Mouse (Mus musculus): ENCODE measurements around the gene Dnmt3c.
"Not testable (repeated sequence)": the region's sequence is repeated elsewhere in the genome, so short reads cannot be mapped to it uniquely, and the experiment has no call there.

Gene Dnmt3c

DNA sequence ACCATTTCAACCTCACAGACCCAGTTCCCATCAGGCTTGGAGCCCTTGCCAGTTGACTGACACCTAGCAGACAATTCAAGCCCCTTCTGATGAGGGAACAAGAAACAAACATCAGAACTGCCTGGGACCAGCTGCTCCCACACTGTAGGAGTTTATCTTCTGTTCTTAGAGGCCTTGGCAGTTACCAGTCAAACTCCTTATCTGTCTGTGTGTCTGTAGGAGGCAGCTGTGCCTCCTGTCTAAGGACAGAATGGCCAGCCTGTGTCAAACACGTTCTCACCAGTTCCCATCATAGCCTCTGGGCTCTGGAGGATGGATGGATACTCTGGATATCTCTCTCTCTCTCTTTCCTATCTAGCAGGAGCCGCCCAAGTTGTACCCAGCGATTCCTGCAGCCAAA lies 21.4 kb downstream of the Dnmt3c start:
- DNase-seq (ENCODE audit: extremely low read depth, insufficient read length, low spot score) = not testable (repeated sequence)

DNA sequence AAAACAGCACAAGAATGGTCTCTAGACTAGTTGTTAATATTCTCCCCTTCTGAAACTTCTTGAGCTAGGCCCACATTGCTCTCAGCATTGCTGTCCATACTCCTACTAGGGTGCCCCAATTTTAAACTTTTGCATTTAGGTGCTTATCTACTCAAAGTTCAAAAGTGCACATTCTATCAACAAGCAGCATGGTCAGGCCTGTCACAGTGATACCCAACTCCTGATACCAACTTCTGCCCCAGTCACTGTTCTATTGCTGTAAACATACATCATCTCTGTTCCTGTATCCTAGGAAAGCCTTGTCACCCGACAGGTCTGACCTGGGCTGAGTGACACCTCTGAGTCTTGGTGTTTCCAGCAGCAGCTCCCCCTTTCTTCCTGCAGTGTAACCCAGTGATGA lies 26.6 kb downstream of the Dnmt3c start:
- no peak for DNase-seq (ENCODE audit: extremely low read depth, insufficient read length, low spot score)

DNA sequence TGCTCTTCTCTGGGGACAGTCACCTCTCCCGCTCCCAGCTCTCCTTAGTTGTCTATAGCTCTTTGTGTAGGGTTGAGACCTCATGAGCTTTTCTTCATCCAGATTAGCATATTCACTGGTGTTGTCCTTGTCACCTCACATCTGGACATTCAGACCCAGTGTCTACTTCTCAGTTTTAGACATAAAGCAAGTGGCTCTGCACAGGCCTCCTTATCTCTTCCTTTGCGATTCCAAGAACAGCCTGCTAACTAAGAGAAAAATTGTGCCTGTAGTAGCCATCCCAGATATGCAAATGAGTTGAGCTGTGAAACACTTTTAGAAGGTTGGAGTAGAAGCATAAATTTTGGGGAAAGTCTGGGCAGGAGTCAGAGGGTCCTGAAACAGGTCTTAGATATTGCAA lies 28.0 kb downstream of the Dnmt3c start:
- no peak for DNase-seq (ENCODE audit: extremely low read depth, insufficient read length, low spot score)

DNA sequence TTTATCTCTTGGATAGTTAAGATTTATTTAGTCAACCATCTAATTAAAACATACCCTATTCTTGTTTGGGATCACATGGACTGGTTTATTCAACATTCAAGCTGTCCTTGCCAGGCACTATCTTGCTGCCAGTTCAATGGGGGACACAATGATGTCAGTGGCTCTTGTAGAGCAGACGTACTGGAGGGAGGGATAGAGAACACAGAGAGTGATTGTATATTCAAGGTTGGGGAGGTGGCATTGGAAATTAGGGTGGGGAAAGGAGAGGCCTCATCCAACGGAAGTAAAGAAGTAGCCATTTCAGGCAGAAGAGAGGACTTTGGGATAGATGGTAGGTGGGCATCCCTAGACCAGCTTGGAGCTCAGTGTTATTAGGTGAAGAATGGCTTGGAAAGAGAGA lies 28.4 kb downstream of the Dnmt3c start:
- DNase-seq (ENCODE audit: extremely low read depth, insufficient read length, low spot score) = no peak

DNA sequence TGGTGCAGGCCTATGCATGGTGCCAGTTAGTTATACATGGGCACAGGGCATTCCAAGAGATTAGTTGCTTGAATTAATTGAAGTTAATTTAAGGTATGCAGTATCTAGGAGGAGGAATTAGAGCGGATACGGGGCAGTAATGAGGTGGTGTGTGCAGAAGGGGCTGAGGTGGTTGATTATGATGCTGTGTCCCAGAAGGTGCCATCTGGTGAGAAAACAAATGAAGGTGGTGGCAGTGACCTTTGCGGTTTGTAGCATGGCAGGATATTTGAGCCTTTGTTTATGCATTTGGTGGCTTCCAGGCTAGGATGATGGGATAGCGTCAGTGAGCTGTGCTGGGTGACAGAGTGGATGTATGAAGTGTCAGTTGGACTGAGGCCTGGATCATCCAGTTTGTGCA lies 28.8 kb downstream of the Dnmt3c start:
- no peak for DNase-seq (ENCODE audit: extremely low read depth, insufficient read length, low spot score)

DNA sequence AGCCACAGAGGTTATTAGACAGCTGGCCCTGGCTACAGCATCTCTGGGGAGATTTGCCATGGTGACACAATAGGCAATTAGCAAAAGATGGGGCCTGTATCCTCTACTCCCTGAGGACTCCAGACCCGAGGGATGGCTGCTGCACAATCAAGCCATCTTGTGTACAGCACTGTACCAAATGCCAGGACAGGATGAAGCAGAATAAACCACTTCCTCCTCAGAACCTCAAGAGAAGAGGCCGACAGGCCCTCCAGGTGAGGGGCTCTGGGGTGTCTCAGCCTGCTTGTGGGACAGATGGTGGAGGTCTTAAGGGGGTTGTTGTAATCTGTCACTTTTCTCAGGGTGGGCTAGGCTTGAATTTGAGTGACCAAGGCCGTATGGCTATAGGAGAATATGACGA lies 37.6 kb downstream of the Dnmt3c start:
- no peak for DNase-seq (ENCODE audit: extremely low read depth, insufficient read length, low spot score)

DNA sequence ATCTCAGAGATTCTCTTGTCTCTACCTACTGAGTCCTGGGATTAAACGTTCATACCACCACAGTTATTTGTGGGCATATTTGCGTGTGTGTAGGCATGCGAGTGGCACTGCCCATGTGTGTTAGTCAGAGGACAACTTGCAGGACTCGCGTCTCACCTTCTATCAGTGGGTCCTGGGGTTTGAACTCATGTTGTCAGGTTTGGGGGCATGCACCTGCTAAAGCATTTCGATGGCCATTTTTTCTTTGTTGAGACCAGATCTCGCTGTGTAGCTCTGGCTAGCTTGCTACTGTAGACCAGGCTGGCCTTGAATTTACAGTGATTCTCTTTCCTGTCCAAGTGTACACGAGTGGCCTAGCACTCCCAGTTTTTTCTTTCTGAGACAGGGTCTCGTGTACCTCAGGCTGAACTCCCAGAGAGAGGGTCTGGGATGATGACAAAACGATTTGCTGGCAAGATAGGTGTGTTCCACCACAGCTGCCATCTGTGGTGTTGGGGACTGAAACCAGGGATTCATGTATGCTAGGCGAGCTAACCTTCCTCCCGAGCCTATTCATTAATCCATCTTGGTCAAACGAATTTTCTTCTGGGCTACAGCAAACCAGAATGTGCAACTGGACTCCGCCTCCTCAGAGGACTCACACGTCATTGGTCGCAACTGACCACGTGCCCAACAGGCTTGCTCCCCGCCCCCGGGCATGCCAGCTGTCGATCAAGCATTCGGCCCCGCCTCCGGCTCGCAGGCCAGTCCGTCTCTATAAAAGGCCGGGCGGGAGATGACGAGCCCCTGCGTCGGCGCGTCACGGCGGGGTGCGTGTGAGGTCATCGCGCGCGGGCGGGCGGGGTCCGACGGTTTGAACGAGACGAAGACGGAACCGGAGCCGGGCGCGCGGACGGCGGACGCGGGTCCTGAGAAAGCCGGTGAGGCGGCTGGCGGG lies 44.3 kb downstream of the Dnmt3c start, which contains the start of gene Mapre1:
Gene Mapre1, plus strand, starts transcription at position 775 of the 937 bp plus-strand sequence.
- peak; percentile 99 for DNase-seq (ENCODE audit: extremely low read depth, insufficient read length, low spot score)

DNA sequence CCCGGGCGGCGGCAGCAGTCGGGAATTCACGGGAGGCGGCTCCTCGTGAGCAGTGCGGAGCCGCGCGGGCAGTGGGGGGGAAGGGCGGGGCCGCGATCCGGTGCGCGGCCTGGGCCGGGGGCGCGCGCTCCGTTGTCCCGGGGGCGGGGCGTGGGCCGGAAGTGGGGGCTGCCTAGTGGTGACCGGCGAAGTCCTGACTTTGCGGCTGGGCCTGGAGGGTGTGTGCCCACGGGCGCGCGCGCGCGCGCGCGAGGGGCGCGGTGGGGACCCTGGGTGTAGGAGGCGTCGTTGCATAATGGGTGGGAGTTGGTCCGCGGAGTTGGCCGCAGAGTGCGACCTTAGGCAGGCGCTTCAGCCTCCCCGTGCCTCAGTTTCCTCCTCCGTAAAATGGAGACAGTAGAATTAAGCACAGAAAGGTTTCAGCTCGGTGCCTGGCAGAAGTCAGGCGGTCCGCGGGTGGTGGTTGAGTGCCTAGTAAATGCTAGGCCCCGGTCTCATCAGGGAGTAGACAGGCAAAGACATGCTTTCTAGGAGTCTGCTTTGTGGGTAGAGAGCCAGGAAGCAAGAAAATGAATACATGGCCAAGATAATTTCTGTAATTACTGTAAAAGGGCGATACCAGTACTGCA lies 45.1 kb downstream of the Dnmt3c start:
- DNase-seq (ENCODE audit: extremely low read depth, insufficient read length, low spot score) = peak; percentile 86

DNA sequence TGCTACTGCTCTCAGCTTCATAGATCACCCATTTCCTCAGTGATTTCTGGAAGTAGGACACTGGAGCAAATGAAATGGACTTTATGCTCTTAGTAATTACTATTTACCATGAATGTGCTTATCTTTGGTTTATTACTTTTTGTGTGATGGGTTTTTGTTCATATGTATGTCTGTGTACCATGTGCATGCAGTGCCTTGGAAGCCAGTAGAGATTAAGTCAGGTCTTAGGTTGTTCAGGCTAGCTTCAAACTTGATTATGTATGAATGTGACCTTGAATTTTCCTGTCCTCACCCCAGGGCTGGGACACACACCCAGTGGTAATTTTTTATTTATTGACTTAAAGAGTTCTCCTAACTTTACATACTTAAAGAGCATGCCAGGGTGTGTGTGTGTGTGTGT lies 51.5 kb downstream of the Dnmt3c start:
- no peak for DNase-seq (ENCODE audit: extremely low read depth, insufficient read length, low spot score)

DNA sequence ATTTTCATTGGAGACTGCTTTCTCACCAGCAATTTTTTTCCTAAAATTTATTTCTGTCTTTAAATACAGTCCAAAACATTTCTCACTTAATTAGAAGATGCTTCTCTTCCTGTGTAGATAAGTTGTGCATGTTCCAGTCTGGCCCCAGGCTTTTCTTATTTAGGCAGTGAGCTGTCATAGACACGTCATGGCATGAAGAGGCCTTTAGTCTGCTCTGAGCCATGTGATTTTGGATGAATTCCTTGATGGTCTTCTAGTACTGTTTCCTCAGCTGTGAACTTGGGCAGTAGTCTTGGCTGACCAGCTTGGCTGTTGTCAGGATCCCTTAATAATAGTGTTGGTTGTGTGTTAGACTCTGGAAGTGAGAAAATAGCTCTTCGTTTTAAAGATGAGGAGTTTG lies 53.9 kb downstream of the Dnmt3c start:
- DNase-seq (ENCODE audit: extremely low read depth, insufficient read length, low spot score) = no peak

DNA sequence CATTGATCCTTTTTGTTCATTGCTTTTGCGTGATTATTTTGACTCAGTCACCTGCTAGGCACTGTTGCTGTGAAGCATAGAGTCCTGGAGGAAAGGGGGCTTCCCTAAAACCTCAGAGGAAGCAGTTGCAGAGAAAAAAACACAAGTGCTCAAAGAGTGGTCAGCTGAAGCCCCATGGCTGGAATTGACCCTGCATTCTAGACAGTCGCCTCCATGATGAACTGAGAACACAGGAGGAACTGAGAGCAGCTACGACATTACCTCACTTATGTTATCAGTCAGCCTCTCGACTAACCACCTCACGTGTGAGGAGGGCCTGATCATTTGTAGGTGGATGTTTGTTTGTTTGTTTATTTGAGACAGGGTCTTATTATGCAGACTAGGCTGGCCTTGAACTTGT lies 65.7 kb downstream of the Dnmt3c start:
- no peak for DNase-seq (ENCODE audit: extremely low read depth, insufficient read length, low spot score)

DNA sequence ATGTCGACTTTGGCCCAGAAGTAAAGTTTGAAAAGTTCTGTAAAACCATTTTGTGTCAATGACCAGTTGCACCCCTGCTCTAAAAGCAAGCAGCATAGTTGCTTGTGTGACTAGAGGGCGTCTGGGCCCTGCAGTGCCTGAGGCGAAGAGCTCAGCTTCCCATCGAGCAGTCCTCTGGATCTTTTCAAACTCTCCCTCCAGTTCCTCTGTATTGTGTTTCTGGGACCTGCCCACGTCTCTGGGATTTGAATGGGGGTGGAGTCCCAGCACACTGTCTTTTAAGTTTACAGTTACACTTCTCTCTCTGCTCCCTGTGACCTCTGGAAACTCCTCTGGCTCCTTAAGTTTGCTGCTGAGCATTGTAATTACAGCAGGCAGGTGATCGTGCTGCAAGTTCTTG lies 71.0 kb downstream of the Dnmt3c start:
- no peak for DNase-seq (ENCODE audit: extremely low read depth, insufficient read length, low spot score)

DNA sequence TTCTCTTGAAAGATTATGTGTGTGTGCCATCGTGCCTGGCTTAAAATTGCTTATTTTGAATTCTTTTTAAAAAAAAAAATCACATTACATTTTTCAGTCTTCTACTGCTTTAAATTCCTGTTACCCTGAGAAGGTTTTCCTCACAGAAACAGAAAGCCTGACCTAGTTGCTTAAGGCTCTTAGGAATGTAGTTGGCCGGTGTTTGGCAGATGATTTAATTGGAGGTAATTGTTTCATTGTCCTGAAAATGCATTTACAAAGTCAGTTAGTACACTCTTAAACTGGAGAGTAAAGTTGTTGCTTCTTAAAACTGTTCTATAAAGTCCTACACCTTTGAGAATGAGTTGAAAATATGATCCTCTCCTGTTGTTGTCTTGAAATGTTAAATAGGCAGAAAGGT lies 72.4 kb downstream of the Dnmt3c start:
- DNase-seq (ENCODE audit: extremely low read depth, insufficient read length, low spot score) = no peak

DNA sequence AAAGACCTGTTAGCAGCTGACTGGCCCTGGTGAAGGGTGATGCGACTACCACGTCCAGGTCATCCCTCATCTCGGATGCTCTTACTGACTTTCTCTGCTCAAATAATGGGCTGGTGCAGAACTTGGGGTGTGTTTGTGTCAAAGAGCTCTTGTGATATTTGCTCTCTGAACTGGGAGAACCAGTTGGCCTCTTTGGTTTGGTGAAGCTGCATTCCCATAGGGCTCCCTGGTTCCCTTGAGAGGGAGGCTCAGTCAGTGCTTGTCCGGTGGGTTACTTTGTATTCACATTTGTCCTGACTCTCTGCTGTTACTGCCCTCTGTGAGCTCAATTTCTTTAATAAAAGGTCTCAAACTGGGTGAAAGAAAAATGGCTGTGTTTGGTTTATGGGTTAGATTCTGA lies 76.5 kb downstream of the Dnmt3c start:
- no peak for DNase-seq (ENCODE audit: extremely low read depth, insufficient read length, low spot score)

DNA sequence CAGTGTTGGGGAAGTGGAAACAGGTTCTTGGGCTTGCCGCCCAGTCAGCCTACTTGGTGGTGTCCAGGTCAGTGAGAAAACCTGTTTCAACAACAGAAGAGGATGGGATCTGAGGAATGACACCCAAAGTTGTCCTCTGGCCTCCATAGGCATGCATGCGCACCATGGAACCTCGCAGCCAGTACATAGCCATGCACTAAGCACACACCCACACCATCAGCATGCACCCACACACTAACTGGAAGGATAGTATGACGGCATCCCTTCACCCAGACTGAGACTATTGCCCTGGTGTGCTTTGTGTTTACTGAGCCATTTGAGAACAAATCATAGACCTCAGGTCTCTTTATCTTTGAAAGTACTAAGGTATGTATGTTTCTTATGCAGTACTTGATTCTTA lies 79.0 kb downstream of the Dnmt3c start:
- no peak for DNase-seq (ENCODE audit: extremely low read depth, insufficient read length, low spot score)

DNA sequence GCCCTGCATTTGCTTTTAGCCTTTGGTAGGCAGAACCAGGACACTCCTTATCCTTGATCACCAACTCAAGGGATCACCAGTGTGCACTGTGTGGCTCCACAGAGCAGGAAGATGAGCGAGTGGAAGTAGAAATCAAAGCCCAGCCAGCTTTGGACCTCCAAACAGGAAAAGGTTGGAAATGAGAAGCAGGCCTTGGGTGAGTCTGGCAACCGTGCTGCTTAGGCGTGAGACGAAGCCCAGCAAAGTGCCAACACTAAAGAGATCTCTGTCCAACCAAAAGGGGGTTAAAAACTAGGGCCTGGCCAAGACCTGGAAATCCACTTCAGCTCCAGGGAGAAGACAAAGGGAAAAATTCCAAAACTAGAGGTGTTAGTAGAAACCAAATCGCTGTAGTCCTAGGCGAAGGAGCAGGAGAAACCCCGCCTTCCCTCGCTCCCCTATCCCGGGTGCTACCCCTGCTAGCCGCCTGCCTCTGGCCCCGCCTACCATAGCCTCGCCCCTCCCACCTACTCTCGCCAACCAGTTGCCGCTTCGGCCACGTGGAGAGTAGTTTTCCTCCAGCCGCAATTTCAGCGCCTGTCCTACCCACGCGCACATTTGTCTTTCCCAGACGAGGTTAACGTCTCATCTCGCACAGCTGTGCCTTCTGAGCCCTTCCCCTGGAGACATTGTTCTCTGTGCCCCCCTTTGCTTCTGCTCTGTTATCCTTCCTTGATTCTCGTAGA lies 82.3 kb downstream of the Dnmt3c start:
- DNase-seq (ENCODE audit: extremely low read depth, insufficient read length, low spot score) = no peak
